Mouse (Mus musculus) forebrain, embryonic 12.5 days (tissue): ENCODE results near the gene Hsd17b2. TPM values are rescaled to one million over a fixed set of nuclear protein-coding genes. Genes with fewer than 3 reads are reported as not detected.

Source experiments
- polyA plus RNA-seq: library from polyadenylated mRNA; unstranded; fragments of >200 nt; fragmentation: Nextera tagmentation; extraction: Ambion mirVana; gene quantifications from 2 replicates; pipeline ENCODE4 v1.2.1, GENCODE M21; 2016

Gene Hsd17b2
- polyA plus RNA-seq, 1 experiment from 2014 or later = not detected

Other genes with a start within 250 kb of the Hsd17b2 start
- gene Plcg2, start 203.6 kb upstream of the Hsd17b2 start, polyA plus RNA-seq = 1.1 and 1.6 TPM in 2 replicates
- 0.50 and 0.69 TPM in 2 replicates for gene Sdr42e1, start 28.2 kb upstream of the Hsd17b2 start, polyA plus RNA-seq
- 53.7 and 54.5 TPM in 2 replicates for gene Mphosph6, start 100.0 kb downstream of the Hsd17b2 start, polyA plus RNA-seq